In the genomic region with DNA sequence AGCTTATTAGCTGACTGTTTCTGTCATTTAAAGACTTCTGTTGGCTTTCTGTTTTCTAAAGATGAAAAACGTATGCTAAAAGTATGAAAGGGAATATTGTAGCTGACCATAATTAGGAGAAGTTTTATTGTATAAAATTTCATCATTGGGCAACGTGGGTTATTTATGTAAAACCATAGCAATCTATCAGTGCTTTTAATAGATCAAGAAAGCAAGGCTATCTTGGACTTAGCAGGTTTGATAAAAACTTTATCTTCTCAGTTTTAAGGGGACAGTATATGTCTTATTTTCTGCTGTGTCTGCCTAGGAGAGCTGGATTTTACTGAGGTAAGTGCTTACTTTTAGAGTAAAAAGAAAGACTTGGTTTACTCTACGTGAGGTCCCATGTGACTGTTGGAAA, we compare ENCODE assay signal across 30 mouse cellular contexts.
"Had no signal": no experiment of that assay in that cellular context is flagged by ENCODE, and none has a peak within 500 bp of the region (broad histone marks: within the 10 kb centered on the region; RNA-seq: fewer than 3 reads in every experiment).

No protein-coding gene starts in this region.

- H3K27me3 ChIP-seq: limb, embryonic 12.5 days; limb, embryonic 13.5 days; limb, embryonic 15.5 days; liver, embryonic 12.5 days; liver, embryonic 13.5 days; liver, embryonic 15.5 days; lung, embryonic 15.5 days; megakaryocyte, embryonic 14.5 days; midbrain, embryonic 12.5 days; midbrain, embryonic 13.5 days; midbrain, embryonic 15.5 days had no signal

- H3K27ac ChIP-seq: limb, embryonic 10.5 days; limb, embryonic 12.5 days; limb, embryonic 13.5 days; limb, embryonic 15.5 days; liver, embryonic 12.5 days; liver, embryonic 13.5 days; liver, embryonic 14.5 days; liver, embryonic 15.5 days; lung, embryonic 15.5 days; midbrain, embryonic 10.5 days; midbrain, embryonic 12.5 days; midbrain, embryonic 13.5 days; midbrain, embryonic 15.5 days had no signal

- H3K4me2 ChIP-seq: limb, embryonic 12.5 days; limb, embryonic 13.5 days; limb, embryonic 15.5 days; liver, embryonic 11.5 days; liver, embryonic 12.5 days; liver, embryonic 13.5 days; liver, embryonic 15.5 days; lung, embryonic 14.5 days; lung, embryonic 15.5 days; midbrain, embryonic 11.5 days; midbrain, embryonic 12.5 days; midbrain, embryonic 13.5 days; midbrain, embryonic 15.5 days had no signal

- H3K9me3 ChIP-seq: limb, embryonic 10.5 days; limb, embryonic 12.5 days; limb, embryonic 13.5 days; limb, embryonic 15.5 days; liver, embryonic 12.5 days; liver, embryonic 13.5 days; liver, embryonic 15.5 days; lung, embryonic 15.5 days; megakaryocyte, embryonic 14.5 days; midbrain, embryonic 10.5 days; midbrain, embryonic 12.5 days; midbrain, embryonic 13.5 days; midbrain, embryonic 15.5 days had no signal

- H3K36me3 ChIP-seq: limb, embryonic 13.5 days; limb, embryonic 15.5 days; liver, embryonic 15.5 days; lung, embryonic 15.5 days; midbrain, embryonic 13.5 days; midbrain, embryonic 15.5 days had no signal

- H3K9ac ChIP-seq: limb, embryonic 12.5 days; limb, embryonic 13.5 days; limb, embryonic 15.5 days; liver, embryonic 12.5 days; liver, embryonic 13.5 days; liver, embryonic 14.5 days; liver, embryonic 15.5 days; liver, postnatal 0 days; lung, embryonic 14.5 days; lung, embryonic 15.5 days; midbrain, embryonic 12.5 days; midbrain, embryonic 13.5 days; midbrain, embryonic 15.5 days had no signal

- DNase-seq: left cerebral cortex, postnatal 4 days; liver; liver, embryonic 13.5 days; liver, postnatal 0 days; lung, adult 18-20 months; lung, adult 2 months; lung, embryonic 14.5 days; lung, postnatal 10 days; lung, postnatal 14 days; lung, postnatal 36 days; lung, postnatal 4 days; midbrain, embryonic 14.5 days had no signal

- H3K4me3 ChIP-seq: limb, embryonic 10.5 days; limb, embryonic 12.5 days; limb, embryonic 13.5 days; limb, embryonic 15.5 days; liver, embryonic 12.5 days; liver, embryonic 13.5 days; liver, embryonic 15.5 days; lung, embryonic 15.5 days; megakaryocyte, embryonic 14.5 days; midbrain, embryonic 10.5 days; midbrain, embryonic 12.5 days; midbrain, embryonic 13.5 days; midbrain, embryonic 15.5 days; myocyte had no signal

- ATAC-seq: liver, embryonic 12.5 days; liver, postnatal 0 days; lung, postnatal 0 days; midbrain, embryonic 13.5 days; midbrain, embryonic 15.5 days; midbrain, embryonic 16.5 days had no signal
